Mouse (Mus musculus) stomach, postnatal 0 days (tissue): ENCODE measurements around the gene Eif4e3. TPM values are rescaled to one million over a fixed set of nuclear protein-coding genes. Genes with fewer than 3 reads are reported as not detected.
A peak's percentile ranks its signal among the peaks of the same experiment; 100 is the strongest.

Source experiments
- ATAC-seq: fragments of 200-750 bp; cut with Nextera tagmentation; 2 replicates; pipeline ENCODE4 v1.8.0; 2017; ENCODE audit not compliant: low FRiP score, low TSS enrichment
- DNase-seq: peaks from one replicate; pipeline ENCODE4 v3.0.0-alpha.2; 2016; ENCODE audit warnings: low spot score
- H3K27ac ChIP-seq: fragments of 300-500 bp; sonication (generic); replicated peaks from 2 replicates; pipeline ENCODE4 v1.5.1; 2014; ENCODE audit warnings: mild to moderate bottlenecking, control low read depth
- H3K27me3 ChIP-seq: fragments of 300-500 bp; sonication (generic); 2 replicates; pipeline ENCODE4 v1.6.1; 2014; ENCODE audit warnings: low read length; ENCODE audit not compliant: control insufficient read depth, insufficient read depth
- H3K36me3 ChIP-seq: fragments of 300-500 bp; sonication (generic); 2 replicates; pipeline ENCODE4 v1.6.1; 2014; ENCODE audit warnings: low read length, mixed read lengths; ENCODE audit not compliant: control insufficient read depth, insufficient read depth
- H3K4me1 ChIP-seq: fragments of 300-500 bp; sonication (generic); replicated peaks from 2 replicates; pipeline ENCODE4 v1.6.1; 2014; ENCODE audit warnings: antibody characterized with exemption; ENCODE audit not compliant: control insufficient read depth, insufficient read depth
- H3K4me2 ChIP-seq: fragments of 300-500 bp; sonication (generic); replicated peaks from 2 replicates; pipeline ENCODE4 v1.6.1; 2014; ENCODE audit warnings: low read depth, mild to moderate bottlenecking, control low read depth, moderate library complexity
- H3K4me3 ChIP-seq: fragments of 300-500 bp; sonication (generic); 2 replicates; pipeline ENCODE4 v1.5.1; 2014; ENCODE audit warnings: low read depth, low read length, control low read depth
- H3K9ac ChIP-seq: fragments of 300-500 bp; sonication (generic); 2 replicates; pipeline ENCODE4 v1.6.1; 2014; ENCODE audit warnings: mild to moderate bottlenecking, low read length, control low read depth, mixed read lengths
- H3K9me3 ChIP-seq: fragments of 300-500 bp; sonication (generic); 2 replicates; pipeline ENCODE4 v1.6.1; 2016; ENCODE audit warnings: low read length; ENCODE audit not compliant: control insufficient read depth
- CTCF ChIP-seq: IDR thresholded peaks from 2 replicates; pipeline ENCODE4 v1.5.1; 2016; ENCODE audit warnings: antibody characterized with exemption, low read depth, mild to moderate bottlenecking, moderate library complexity
- EP300 ChIP-seq: optimal IDR thresholded peaks from 2 replicates; pipeline ENCODE3; 2016; ENCODE audit warnings: antibody characterized with exemption
- WGBS: fragments of 180-500 bp; shearing (Covaris S2); extraction: QIAGEN DNeasy Blood & Tissue Kit; methylation state at CpG from one replicate; pipeline ENCODE4 v1.1.7; 2014; 5-methylcytosine and 5-hydroxymethylcytosine counted together
- polyA plus RNA-seq: library from polyadenylated mRNA; unstranded; fragments of >200 nt; fragmentation: Nextera tagmentation; extraction: Ambion mirVana; gene quantifications from 2 replicates; pipeline ENCODE4 v1.2.1, GENCODE M21; 2015

The Eif4e3 gene
- polyA plus RNA-seq, 1 experiment from 2014 or later = 7.8 TPM

- 0 out of 2 replicates have a peak, but pooled peaks have one; percentile 59 for ATAC-seq
- no peaks in the 10 kb centered on the region for H3K27me3 ChIP-seq
- peak; percentile 54 for DNase-seq
Measured at GRCm38 (mm10) chr6:99600168-99600793, 66.3 kb downstream of the Eif4e3 start.

GRCm38 (mm10) chr6:99599651-99600050, 66.9 kb downstream of the Eif4e3 start:
- ATAC-seq = no peak
- no peak for TF ChIP-seq CTCF
- no peak for TF ChIP-seq EP300
- Histone ChIP-seq H3K4me2 (0 out of 2 replicates have a peak overlapping the region, but pooled peaks have one; percentile 11), H3K4me1 (no peaks in the 10 kb centered on the region), H3K9me3 (no peaks in the 10 kb centered on the region), H3K36me3 (no peaks in the 10 kb centered on the region), H3K27me3 (no peaks in the 10 kb centered on the region), H3K4me3 (no peak overlapping the region), H3K27ac (no peak overlapping the region), H3K9ac (no peak overlapping the region)
- 41% methylated on average over 8 of the region's 8 CpGs for WGBS
- no peak for DNase-seq

More at GRCm38 (mm10) chr6:99600168-99600793, 66.3 kb downstream of the Eif4e3 start:
- H3K4me3 ChIP-seq = no peak overlapping the region
- 16% methylated on average over 10 of the region's 10 CpGs for WGBS
- H3K9me3 ChIP-seq = no peaks in the 10 kb centered on the region
- no peaks in the 10 kb centered on the region for H3K4me1 ChIP-seq
- TF ChIP-seq CTCF = peak; percentile 77
- no peak for TF ChIP-seq EP300
- no peak overlapping the region for H3K9ac ChIP-seq
- peak overlapping the region; percentile 40 for H3K4me2 ChIP-seq
- H3K36me3 ChIP-seq = no peaks in the 10 kb centered on the region
- H3K27ac ChIP-seq = no peak overlapping the region; the same call in 1 of the 2 replicates

DNA sequence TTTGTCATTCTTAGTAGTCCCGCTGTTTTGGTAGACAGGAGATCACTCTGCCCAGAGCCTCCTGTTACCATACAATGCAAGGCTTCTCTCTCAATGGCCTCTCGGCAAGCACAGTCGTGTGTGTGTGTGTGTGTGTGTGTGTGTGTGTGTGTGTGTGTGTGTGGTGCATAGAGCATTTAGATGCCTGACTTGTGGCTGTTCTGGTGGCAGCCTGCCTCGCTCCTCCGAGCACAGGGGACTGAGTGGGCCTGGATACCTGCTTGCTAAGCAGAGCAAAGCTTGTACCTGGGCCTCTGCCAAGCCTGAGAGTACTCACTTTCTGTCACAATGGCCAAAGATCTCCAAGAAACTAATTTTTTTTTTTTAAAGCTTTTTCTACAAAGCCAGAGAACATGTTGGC, 67.3 kb downstream of the Eif4e3 start:
- TF ChIP-seq EP300 = no peak
- no peak for TF ChIP-seq CTCF
- H3K27ac ChIP-seq = no peak overlapping the region

DNA sequence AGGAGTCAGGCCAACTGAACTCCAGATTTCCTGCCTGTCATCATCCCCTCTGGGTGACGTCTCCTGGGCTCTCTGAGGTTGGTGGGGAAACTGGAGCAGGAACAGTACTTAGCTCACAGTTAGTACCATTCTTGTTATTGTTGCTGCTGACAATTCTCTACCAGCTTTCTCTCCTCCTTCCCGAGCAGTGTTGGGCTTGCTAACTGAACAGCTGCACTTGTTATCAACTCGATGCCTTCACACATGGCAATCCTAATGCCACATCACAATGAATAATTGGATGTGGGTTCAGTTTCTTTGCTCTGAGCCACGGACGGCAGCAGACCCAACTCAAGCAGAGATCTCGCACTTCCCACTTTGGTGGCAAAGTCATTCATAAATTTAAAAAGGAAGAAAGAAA, 89.5 kb downstream of the Eif4e3 start:
- H3K4me2 ChIP-seq = no peak overlapping the region
- DNase-seq = no peak
- H3K4me3 ChIP-seq = no peak overlapping the region
- H3K36me3 ChIP-seq = no peaks in the 10 kb centered on the region
- no peak overlapping the region for H3K9ac ChIP-seq
- 45% methylated on average over 6 of the region's 6 CpGs for WGBS
- no peaks in the 10 kb centered on the region for H3K27me3 ChIP-seq
- ATAC-seq = no peak
- H3K4me1 ChIP-seq = no peaks in the 10 kb centered on the region
- no peak overlapping the region for H3K27ac ChIP-seq
- TF ChIP-seq CTCF (no peak), EP300 (no peak)
- H3K9me3 ChIP-seq = no peaks in the 10 kb centered on the region

More for the DNA sequence above, 67.3 kb downstream of the Eif4e3 start:
- H3K36me3 ChIP-seq = no peaks in the 10 kb centered on the region
- no peaks in the 10 kb centered on the region for H3K27me3 ChIP-seq
- no peaks in the 10 kb centered on the region for H3K4me1 ChIP-seq
- H3K4me2 ChIP-seq = no peak overlapping the region
- H3K4me3 ChIP-seq = no peak overlapping the region
- DNase-seq (peak; percentile 14), ATAC-seq (no peak)
- WGBS = 53% methylated on average over 5 of the region's 5 CpGs
- H3K9ac ChIP-seq = no peak overlapping the region
- H3K9me3 ChIP-seq = no peaks in the 10 kb centered on the region

DNA sequence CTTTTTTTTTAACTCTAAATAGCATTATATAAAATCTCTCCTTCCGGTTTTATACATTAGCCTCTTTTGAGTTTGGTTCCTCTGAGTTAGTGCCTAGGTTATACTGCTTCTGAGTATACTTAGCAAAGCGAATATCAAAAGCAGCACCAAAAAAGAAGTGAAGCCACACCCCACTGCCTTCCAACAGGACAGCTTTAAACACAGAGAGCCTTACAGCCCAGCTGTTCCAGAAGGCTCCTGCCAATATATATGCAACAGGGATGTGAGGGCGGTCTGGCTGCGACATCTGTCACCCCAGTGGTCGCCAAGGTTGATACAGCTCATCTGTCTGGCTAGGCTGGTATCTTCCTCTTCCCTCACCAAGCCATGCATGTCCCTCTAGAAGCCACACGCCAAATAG, 90.9 kb downstream of the Eif4e3 start:
- H3K4me1 ChIP-seq = no peaks in the 10 kb centered on the region
- H3K4me2 ChIP-seq = no peak overlapping the region
- H3K27me3 ChIP-seq = no peaks in the 10 kb centered on the region
- H3K27ac ChIP-seq = no peak overlapping the region
- WGBS = 67% methylated on average over 6 of the region's 6 CpGs
- DNase-seq = no peak
- H3K9ac ChIP-seq = no peak overlapping the region
- H3K4me3 ChIP-seq = no peak overlapping the region
- ATAC-seq = no peak
- TF ChIP-seq EP300 (no peak), CTCF (no peak)
- H3K9me3 ChIP-seq = no peaks in the 10 kb centered on the region
- no peaks in the 10 kb centered on the region for H3K36me3 ChIP-seq

Other genes with a start within 250 kb of the Eif4e3 start
- 68.9 and 74.5 TPM in 2 replicates for gene Foxp1, start 144.1 kb downstream of the Eif4e3 start, polyA plus RNA-seq
- gene Gm20696, start within 50 bp of the Eif4e3 start, polyA plus RNA-seq = 1.4 and 1.8 TPM in 2 replicates
- 2.5 and 2.9 TPM in 2 replicates for gene Gpr27, start 25.9 kb upstream of the Eif4e3 start, polyA plus RNA-seq
- gene Prok2, start 59.6 kb upstream of the Eif4e3 start, polyA plus RNA-seq = 0.15 TPM in 1 of 2 replicates, not detected in the other